Mouse (Mus musculus): ENCODE results near the gene Vav3. TPM values are rescaled to one million over a fixed set of nuclear protein-coding genes. Genes with fewer than 3 reads are reported as not detected.

Vav3 gene
- polyA plus RNA-seq, 1 experiment from 2014 or later = 3.4 TPM

DNA sequence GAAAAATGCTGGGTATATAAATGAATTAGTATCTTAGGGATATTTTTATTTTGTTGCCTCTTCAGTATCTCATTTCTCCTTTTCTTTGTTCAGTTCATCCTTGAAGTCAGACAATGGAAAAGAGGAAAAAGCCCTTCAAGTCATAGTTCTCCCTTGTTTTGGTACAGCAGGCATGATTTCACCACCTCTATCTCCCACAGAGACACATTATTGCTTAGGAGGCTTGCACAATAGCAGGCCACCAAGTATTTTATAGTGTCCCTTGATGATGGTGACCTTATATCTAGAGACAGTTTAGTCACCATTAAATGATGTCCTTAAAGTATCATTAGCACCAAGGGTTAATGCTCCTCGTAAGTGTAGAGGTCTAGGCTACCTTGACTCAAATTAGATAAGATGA, 171.4 kb downstream of the Vav3 start:
- Histone ChIP-seq H3K4me2 (no peak overlapping the region), H3K27me3 (no peaks in the 10 kb centered on the region), H3K36me3 (replicated peaks) (no peaks in the 10 kb centered on the region), H3K27ac (replicated peaks) (no peak overlapping the region), H3K4me1 (replicated peaks) (no peaks in the 10 kb centered on the region), H3K4me3 (replicated peaks) (no peak overlapping the region), H3K9ac (no peak overlapping the region), H3K9me3 (replicated peaks) (no peaks in the 10 kb centered on the region)
- no peak for ATAC-seq (ENCODE audit: insufficient read depth)
- 53% methylated on average over 1 of the region's 1 CpGs for WGBS (ENCODE audit: insufficient replicate concordance)

DNA sequence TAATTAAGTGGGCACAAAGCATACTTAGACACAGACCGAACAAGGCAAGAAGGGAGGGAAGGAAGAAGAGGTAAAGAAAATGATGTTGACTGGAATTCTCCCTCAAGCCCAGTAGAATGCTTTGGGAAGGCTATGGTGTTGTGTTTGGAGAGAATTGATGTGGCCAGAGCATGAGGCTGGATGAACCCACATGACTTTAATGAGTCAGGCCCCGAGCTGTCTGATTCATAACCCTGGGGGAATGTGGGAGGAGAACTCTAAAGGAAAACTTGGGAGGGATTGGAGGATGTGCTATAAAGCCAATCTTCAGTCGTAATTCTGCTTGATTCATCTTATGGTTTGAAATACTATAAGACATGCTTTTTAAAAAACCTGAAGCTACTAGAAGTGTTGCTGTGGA, 175.0 kb downstream of the Vav3 start:
- H3K27ac ChIP-seq (replicated peaks) = no peak overlapping the region
- no peaks in the 10 kb centered on the region for H3K9me3 ChIP-seq (replicated peaks)
- no peaks in the 10 kb centered on the region for H3K36me3 ChIP-seq (replicated peaks)
- no peak overlapping the region for H3K9ac ChIP-seq
- ATAC-seq (ENCODE audit: insufficient read depth) = no peak
- 61% methylated on average over 3 of the region's 3 CpGs for WGBS (ENCODE audit: insufficient replicate concordance)
- no peak overlapping the region for H3K4me3 ChIP-seq (replicated peaks)
- no peak overlapping the region for H3K4me2 ChIP-seq
- H3K4me1 ChIP-seq (replicated peaks) = no peaks in the 10 kb centered on the region
- no peaks in the 10 kb centered on the region for H3K27me3 ChIP-seq

DNA sequence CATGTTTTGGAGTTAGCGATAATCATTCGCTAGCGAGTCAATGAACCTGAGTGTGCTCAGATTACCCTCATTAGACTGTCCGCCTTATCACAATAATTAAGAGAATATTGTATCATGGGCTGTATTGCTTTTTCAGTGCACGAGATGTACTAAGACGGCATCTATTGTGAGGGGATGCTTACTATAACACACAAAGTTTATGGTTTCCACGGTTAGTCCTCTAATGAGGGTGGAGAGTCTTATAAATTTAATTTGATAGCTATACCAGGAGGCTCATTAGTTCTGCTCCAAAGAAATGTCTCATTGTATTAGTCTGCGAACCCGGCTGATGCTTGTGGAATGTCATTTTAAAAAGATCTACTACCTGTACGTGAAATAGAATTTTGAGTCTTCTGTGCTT, 175.9 kb downstream of the Vav3 start:
- no peak overlapping the region for H3K27ac ChIP-seq (replicated peaks)
- H3K4me3 ChIP-seq (replicated peaks) = no peak overlapping the region
- H3K9ac ChIP-seq = no peak overlapping the region
- no peak overlapping the region for H3K4me2 ChIP-seq
- H3K27me3 ChIP-seq = no peaks in the 10 kb centered on the region
- 78% methylated on average over 10 of the region's 10 CpGs for WGBS (ENCODE audit: insufficient replicate concordance)
- no peaks in the 10 kb centered on the region for H3K4me1 ChIP-seq (replicated peaks)
- no peaks in the 10 kb centered on the region for H3K9me3 ChIP-seq (replicated peaks)
- no peak for ATAC-seq (ENCODE audit: insufficient read depth)
- no peaks in the 10 kb centered on the region for H3K36me3 ChIP-seq (replicated peaks)

DNA sequence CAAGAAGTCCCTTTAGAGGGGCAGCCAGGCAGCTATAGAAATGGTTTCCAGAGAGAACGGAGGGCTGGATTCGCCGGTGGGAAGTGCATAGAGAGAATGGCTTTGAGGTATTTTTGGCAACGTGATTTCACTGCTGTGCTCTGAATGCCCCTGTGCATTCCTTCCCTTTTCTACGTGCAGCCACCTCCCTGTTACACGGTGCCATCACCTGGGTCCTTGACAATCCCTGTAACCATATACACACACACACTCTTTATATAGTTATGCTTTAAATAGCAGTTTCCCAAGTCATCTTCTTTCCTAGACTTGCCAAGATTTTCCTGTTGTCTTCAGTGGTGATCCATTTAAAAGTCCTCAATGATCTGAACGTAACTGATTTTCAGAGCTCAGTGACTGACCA, 181.7 kb downstream of the Vav3 start:
- Histone ChIP-seq H3K4me2 (no peak overlapping the region), H3K27ac (replicated peaks) (no peak overlapping the region), H3K9ac (no peak overlapping the region), H3K9me3 (replicated peaks) (no peaks in the 10 kb centered on the region), H3K4me3 (replicated peaks) (no peak overlapping the region), H3K4me1 (replicated peaks) (no peaks in the 10 kb centered on the region), H3K36me3 (replicated peaks) (no peaks in the 10 kb centered on the region), H3K27me3 (no peaks in the 10 kb centered on the region)
- WGBS (ENCODE audit: insufficient replicate concordance) = 59% methylated on average over 7 of the region's 7 CpGs
- no peak for ATAC-seq (ENCODE audit: insufficient read depth)

DNA sequence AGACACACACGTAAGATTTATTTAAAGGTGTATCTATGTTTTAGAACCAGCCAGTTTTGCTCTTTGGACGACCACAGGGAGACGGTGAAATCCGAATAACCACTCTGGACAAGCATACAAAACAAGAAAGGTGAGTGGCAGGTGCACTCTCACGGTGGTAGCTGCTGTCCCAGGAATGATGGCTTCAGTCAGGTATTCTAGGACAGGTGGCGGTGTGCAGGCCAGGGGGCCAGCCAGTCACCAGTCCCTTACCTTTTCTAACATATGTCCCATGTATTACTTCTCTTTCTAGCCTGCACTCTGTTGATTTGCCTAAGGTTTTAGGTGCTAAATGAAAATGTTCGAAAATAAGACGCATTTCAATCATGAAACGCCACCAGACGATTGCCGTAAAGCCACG, 185.4 kb downstream of the Vav3 start:
- no peak for ATAC-seq (ENCODE audit: insufficient read depth)
- Histone ChIP-seq H3K9ac (no peak overlapping the region), H3K4me3 (replicated peaks) (no peak overlapping the region), H3K27ac (replicated peaks) (no peak overlapping the region), H3K9me3 (replicated peaks) (no peaks in the 10 kb centered on the region), H3K36me3 (replicated peaks) (no peaks in the 10 kb centered on the region), H3K27me3 (no peaks in the 10 kb centered on the region), H3K4me1 (replicated peaks) (no peaks in the 10 kb centered on the region), H3K4me2 (no peak overlapping the region)
- WGBS (ENCODE audit: insufficient replicate concordance) = 80% methylated on average over 12 of the region's 12 CpGs

DNA sequence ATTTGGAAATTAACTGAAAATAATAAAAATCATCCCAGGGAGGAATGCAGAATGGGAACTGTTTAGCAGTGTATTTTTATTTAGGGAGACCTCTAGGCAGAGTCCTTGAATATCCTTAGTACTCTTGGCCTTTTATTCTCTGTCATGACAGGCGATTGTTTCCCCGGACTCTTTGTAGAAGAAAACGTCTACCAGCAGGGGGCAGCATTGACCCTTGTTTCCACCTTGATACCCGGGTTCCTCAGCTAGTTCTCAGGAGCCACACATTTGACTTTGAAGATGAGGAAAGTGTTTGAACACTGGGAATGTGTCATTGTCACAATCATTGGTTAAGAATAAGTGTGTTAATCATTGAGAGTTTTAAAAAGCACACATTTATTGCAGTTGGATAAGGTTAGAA, 185.8 kb downstream of the Vav3 start:
- Histone ChIP-seq H3K36me3 (replicated peaks) (no peaks in the 10 kb centered on the region), H3K9me3 (replicated peaks) (no peaks in the 10 kb centered on the region), H3K4me1 (replicated peaks) (no peaks in the 10 kb centered on the region), H3K9ac (no peak overlapping the region), H3K4me2 (no peak overlapping the region), H3K27ac (replicated peaks) (no peak overlapping the region), H3K27me3 (no peaks in the 10 kb centered on the region), H3K4me3 (replicated peaks) (no peak overlapping the region)
- no peak for ATAC-seq (ENCODE audit: insufficient read depth)
- 10% methylated on average over 4 of the region's 4 CpGs for WGBS (ENCODE audit: insufficient replicate concordance)

DNA sequence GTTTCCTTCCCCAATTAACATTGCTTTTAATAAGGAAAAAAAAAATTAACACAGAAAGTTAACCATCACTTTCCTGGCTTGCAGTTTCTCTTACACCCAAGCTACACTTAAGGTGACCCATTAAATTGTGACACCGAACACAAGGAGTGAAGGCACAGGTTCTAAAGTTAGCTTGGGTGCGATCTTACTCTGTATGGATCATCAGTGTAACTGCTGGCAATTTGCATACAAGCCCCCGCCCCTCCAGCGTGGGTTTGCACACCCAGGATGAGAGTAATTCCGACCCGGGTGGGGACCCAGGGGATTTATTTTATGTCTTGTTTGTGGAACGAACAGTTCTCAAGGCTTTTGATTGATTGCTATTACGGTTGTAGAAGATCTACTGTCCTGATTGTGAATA, 186.2 kb downstream of the Vav3 start:
- Histone ChIP-seq H3K4me2 (no peak overlapping the region), H3K4me3 (replicated peaks) (no peak overlapping the region), H3K9me3 (replicated peaks) (no peaks in the 10 kb centered on the region), H3K36me3 (replicated peaks) (no peaks in the 10 kb centered on the region), H3K27ac (replicated peaks) (no peak overlapping the region), H3K4me1 (replicated peaks) (no peaks in the 10 kb centered on the region), H3K27me3 (no peaks in the 10 kb centered on the region), H3K9ac (no peak overlapping the region)
- 64% methylated on average over 8 of the region's 8 CpGs for WGBS (ENCODE audit: insufficient replicate concordance)
- no peak for ATAC-seq (ENCODE audit: insufficient read depth)

DNA sequence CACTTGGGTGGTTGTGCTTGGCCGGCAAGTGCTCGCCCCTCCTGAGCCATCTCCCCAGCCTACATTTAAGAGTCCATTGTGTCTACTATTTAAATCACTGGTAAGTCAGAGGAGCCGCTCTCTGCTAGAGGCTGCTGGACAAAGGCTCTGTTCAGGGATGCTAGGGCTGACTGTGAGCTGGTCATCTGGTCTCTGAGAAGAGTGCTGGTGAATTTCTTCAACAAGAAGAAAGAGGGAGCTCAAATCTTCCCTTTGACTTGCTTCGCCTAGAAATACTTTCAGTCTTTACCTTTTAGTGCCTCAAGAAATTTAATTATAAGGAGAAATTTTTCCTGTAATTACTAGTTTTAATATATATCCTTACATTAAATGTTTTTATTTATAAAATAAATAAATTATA, 188.2 kb downstream of the Vav3 start:
- WGBS (ENCODE audit: insufficient replicate concordance) = 61% methylated on average over 4 of the region's 4 CpGs
- Histone ChIP-seq H3K4me3 (replicated peaks) (no peak overlapping the region), H3K9me3 (replicated peaks) (no peaks in the 10 kb centered on the region), H3K27me3 (no peaks in the 10 kb centered on the region), H3K4me2 (no peak overlapping the region), H3K27ac (replicated peaks) (no peak overlapping the region), H3K9ac (no peak overlapping the region), H3K4me1 (replicated peaks) (no peaks in the 10 kb centered on the region), H3K36me3 (replicated peaks) (no peaks in the 10 kb centered on the region)
- no peak for ATAC-seq (ENCODE audit: insufficient read depth)

DNA sequence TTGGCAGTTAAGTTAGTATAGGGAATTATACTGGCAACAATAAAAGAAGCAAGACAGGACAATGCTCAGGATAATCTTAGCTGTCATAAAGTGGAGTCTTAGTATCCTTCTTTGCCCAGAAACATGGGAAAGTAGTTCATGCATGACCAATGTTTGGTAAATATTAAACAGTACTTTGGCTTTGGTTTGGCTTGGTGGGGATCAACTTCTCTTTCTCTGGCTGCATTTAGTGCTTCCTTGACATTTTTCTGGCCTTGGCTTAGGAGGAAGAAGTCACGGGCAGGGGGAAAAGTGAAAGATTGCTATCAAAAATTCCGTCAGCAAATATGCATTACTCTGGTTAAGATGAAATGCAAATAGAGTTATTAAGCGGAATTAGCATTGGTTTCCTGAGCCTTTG, 197.2 kb downstream of the Vav3 start:
- 47% methylated on average over 3 of the region's 3 CpGs for WGBS (ENCODE audit: insufficient replicate concordance)
- Histone ChIP-seq H3K27me3 (no peaks in the 10 kb centered on the region), H3K9ac (no peak overlapping the region), H3K27ac (replicated peaks) (no peak overlapping the region), H3K4me2 (no peak overlapping the region), H3K9me3 (replicated peaks) (no peaks in the 10 kb centered on the region), H3K4me3 (replicated peaks) (no peak overlapping the region), H3K36me3 (replicated peaks) (no peaks in the 10 kb centered on the region), H3K4me1 (replicated peaks) (no peaks in the 10 kb centered on the region)
- no peak for ATAC-seq (ENCODE audit: insufficient read depth)

DNA sequence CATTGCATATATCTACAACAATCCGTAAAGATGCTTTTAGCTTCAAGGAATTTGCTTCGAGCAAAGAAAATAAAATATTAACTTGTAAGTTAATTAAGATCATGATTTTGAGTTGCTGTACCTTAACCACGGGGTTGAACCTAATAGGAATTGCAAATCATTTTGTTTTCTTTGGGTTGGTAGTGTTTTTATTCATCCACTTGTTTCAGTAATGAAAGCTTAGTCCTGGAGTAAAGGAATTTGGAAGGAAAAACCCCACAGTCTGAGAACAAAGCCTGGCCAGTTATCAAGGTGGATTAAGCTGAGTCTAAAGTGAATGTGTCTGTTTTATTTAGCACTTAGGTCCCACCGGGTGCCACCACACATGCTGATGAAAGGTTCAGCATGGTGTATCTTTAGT, 199.6 kb downstream of the Vav3 start:
- Histone ChIP-seq H3K9ac (no peak overlapping the region), H3K4me2 (no peak overlapping the region), H3K4me3 (replicated peaks) (no peak overlapping the region), H3K27ac (replicated peaks) (no peak overlapping the region), H3K4me1 (replicated peaks) (no peaks in the 10 kb centered on the region), H3K36me3 (replicated peaks) (no peaks in the 10 kb centered on the region), H3K9me3 (replicated peaks) (no peaks in the 10 kb centered on the region), H3K27me3 (no peaks in the 10 kb centered on the region)
- ATAC-seq (ENCODE audit: insufficient read depth) = no peak
- WGBS (ENCODE audit: insufficient replicate concordance) = 51% methylated on average over 4 of the region's 4 CpGs

DNA sequence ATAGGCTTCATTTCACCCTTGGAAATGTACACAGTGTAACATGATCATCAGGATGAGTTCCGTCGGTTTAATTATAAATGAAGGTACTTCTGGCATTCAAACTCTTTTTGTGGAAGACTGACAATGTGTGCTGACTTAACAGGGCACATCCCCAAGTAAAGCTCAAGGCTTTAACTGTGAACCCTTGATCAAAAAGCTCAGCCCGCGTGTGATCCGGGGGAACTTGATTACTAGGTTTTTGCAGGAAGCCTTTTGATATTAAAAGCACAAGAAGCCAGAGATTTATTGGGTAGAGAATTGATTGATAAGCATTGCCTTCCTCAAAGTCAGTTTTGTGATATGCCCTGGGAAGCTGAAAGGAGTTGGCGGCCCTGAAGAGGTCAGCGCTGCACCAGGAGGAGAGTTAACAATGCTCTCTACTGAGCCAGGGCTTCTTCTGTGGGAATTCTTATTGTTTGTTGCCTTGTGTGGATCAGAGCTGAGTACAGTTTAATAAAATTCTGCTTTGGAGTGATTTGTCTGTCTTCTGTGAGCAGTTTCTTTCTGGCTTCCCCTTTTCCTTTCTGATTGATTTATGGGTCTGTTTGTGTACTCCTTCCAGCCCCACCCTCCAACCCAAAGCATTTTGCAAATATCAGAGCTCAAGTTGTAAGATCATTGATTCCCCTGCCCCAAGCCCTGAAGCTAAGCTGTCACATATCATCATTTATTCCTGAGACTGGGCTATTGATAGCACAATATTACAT, 204.2 kb downstream of the Vav3 start:
- no peaks in the 10 kb centered on the region for H3K27me3 ChIP-seq
- H3K27ac ChIP-seq (replicated peaks) = no peak overlapping the region
- no peaks in the 10 kb centered on the region for H3K9me3 ChIP-seq (replicated peaks)
- H3K36me3 ChIP-seq (replicated peaks) = no peaks in the 10 kb centered on the region
- H3K9ac ChIP-seq = no peak overlapping the region
- no peak overlapping the region for H3K4me3 ChIP-seq (replicated peaks)
- H3K4me2 ChIP-seq = no peak overlapping the region
- ATAC-seq (ENCODE audit: insufficient read depth) = no peak
- H3K4me1 ChIP-seq (replicated peaks) = no peaks in the 10 kb centered on the region
- 61% methylated on average over 7 of the region's 7 CpGs for WGBS (ENCODE audit: insufficient replicate concordance)

DNA sequence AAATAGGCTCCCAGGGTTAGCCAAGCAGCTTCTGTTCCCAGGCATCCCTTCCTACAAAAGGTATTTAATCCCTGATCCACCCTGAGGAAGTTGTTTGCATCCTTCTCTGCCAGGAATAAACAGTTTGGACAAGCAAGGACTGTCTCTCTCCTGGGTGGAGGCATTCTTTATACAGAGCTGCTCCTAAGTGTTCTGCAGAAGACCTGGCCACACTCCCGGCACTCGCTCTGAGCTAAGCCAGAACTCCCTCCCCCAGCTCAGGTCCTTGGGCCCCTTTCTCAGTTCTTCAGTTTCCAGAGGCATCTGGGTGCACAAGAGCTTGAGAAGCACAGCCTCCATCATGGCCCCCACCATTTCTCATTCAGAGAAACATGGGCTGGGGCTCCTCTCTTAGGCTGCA, 216.9 kb downstream of the Vav3 start:
- no peak overlapping the region for H3K9ac ChIP-seq
- H3K27me3 ChIP-seq = no peaks in the 10 kb centered on the region
- H3K4me3 ChIP-seq (replicated peaks) = no peak overlapping the region
- no peaks in the 10 kb centered on the region for H3K36me3 ChIP-seq (replicated peaks)
- H3K9me3 ChIP-seq (replicated peaks) = no peaks in the 10 kb centered on the region
- H3K4me1 ChIP-seq (replicated peaks) = no peaks in the 10 kb centered on the region
- no peak overlapping the region for H3K27ac ChIP-seq (replicated peaks)
- 61% methylated on average over 2 of the region's 2 CpGs for WGBS (ENCODE audit: insufficient replicate concordance)
- H3K4me2 ChIP-seq = no peak overlapping the region
- no peak for ATAC-seq (ENCODE audit: insufficient read depth)
